ENCODE assay signal across 8 mouse cellular contexts in genomic region chr2:31314007-31314465, GRCm38 (mm10). TPM values are rescaled to one million over a fixed set of nuclear protein-coding genes. Genes with fewer than 3 reads are reported as not detected.
A peak's percentile ranks its signal among the peaks of the same experiment; 100 is the strongest.
DNase-seq lines count a peak whose midpoint lies in the region; ATAC-seq lines count a peak whose summit lies in the region.

Gene Hmcn2, plus strand, starts transcription at chr2:31314415.

- H3K27me3 ChIP-seq in heart, embryonic 10.5 days (ENCODE audit: insufficient read depth, poor library complexity, severe bottlenecking) = peaks cover 99% of the 10 kb centered on the region
- peaks cover 74% of the 10 kb centered on the region for H3K27me3 ChIP-seq in forebrain, embryonic 12.5 days
- peaks cover 50% of the 10 kb centered on the region for H3K27me3 ChIP-seq in midbrain, embryonic 15.5 days (replicated peaks)

- ATAC-seq in forebrain, embryonic 12.5 days (ENCODE audit: low FRiP score) = no peak
- no peak for ATAC-seq in midbrain, embryonic 15.5 days (replicated peaks)

- H3K9me3 ChIP-seq in heart, embryonic 10.5 days = no peaks in the 10 kb centered on the region
- H3K9me3 ChIP-seq in forebrain, embryonic 12.5 days = no peaks in the 10 kb centered on the region
- H3K9me3 ChIP-seq in midbrain, embryonic 15.5 days = no peaks in the 10 kb centered on the region

- intact Hi-C loops in heart, postnatal 36 days (cut with DNase I) = no loop called here

- no peaks in the 10 kb centered on the region for H3K36me3 ChIP-seq in heart, embryonic 10.5 days
- no peaks in the 10 kb centered on the region for H3K36me3 ChIP-seq in forebrain, embryonic 12.5 days (replicated peaks)
- H3K36me3 ChIP-seq in midbrain, embryonic 15.5 days (replicated peaks) = no peaks in the 10 kb centered on the region

- peak within 1 kb of the TSS; percentile 31 for H3K4me2 ChIP-seq in forebrain, embryonic 12.5 days
- H3K4me2 ChIP-seq in midbrain, embryonic 15.5 days = peak within 1 kb of the TSS; percentile 40

- peak within 1 kb of the TSS; percentile 62; the same call in 1 of the 2 replicates for H3K27ac ChIP-seq in heart, embryonic 10.5 days
- no peak within 1 kb of the TSS for H3K27ac ChIP-seq in forebrain, embryonic 12.5 days
- H3K27ac ChIP-seq in midbrain, embryonic 15.5 days = no peak within 1 kb of the TSS

- no peak for DNase-seq in heart, embryonic 10.5 days (ENCODE audit: low spot score)
- DNase-seq in heart, adult 8-10 months (ENCODE audit: low spot score) = no peak
- DNase-seq in heart, postnatal 36 days = peak; percentile 30 to 45
- DNase-seq in T-cell, adult 2 months (ENCODE audit: low spot score) = no peak
- DNase-seq in B cell, adult 2 months = no peak
- no peak for DNase-seq in embryo, embryonic 11 days

- peaks cover 30% of the 10 kb centered on the region for H3K4me1 ChIP-seq in heart, embryonic 10.5 days
- peaks cover 7% of the 10 kb centered on the region; the same call in 1 of the 2 replicates for H3K4me1 ChIP-seq in forebrain, embryonic 12.5 days
- peaks cover 8% of the 10 kb centered on the region for H3K4me1 ChIP-seq in midbrain, embryonic 15.5 days

- H3K9ac ChIP-seq in forebrain, embryonic 12.5 days = no peak within 1 kb of the TSS
- H3K9ac ChIP-seq in midbrain, embryonic 15.5 days = no peak within 1 kb of the TSS

- WGBS in heart, embryonic 10.5 days = 2% methylated on average over 33 of the region's 33 CpGs
- WGBS in forebrain, embryonic 12.5 days = 1% methylated on average over 30 of the region's 33 CpGs
- 2% methylated on average over 33 of the region's 33 CpGs for WGBS in midbrain, embryonic 15.5 days

- peak within 1 kb of the TSS; percentile 55 for H3K4me3 ChIP-seq in heart, embryonic 10.5 days
- H3K4me3 ChIP-seq in forebrain, embryonic 12.5 days (replicated peaks) = peak within 1 kb of the TSS; percentile 15; the same call in 1 of the 2 replicates
- H3K4me3 ChIP-seq in midbrain, embryonic 15.5 days = peak within 1 kb of the TSS; percentile 24

RNA-seq across cellular contexts. Expression of gene Hmcn2, which starts in this region (rescaled TPM):
- polyA plus RNA-seq in heart, embryonic 10.5 days (2016; fragmentation: Nextera tagmentation; extraction: Ambion mirVana) = 0.33 and 0.52 TPM in 2 replicates
- 1 to 10 TPM; 4.4 to 9.4 (median 7.9) TPM for total RNA-seq in heart, adult 8-10 months (2022)
- 0.08 and 0.09 TPM in 2 replicates for polyA plus RNA-seq in forebrain, embryonic 12.5 days (2016; fragmentation: Nextera tagmentation; extraction: Ambion mirVana)
- 10 to 100 TPM; 12.5 to 16.2 TPM for total RNA-seq in heart, postnatal 36 days (2021)
- polyA plus RNA-seq in midbrain, embryonic 15.5 days (2015; fragmentation: Nextera tagmentation; extraction: Ambion mirVana) = 0.18 and 0.32 TPM in 2 replicates

Comparison
In these comparisons a context has a peak if more than half of its experiments do, and no peak if none do; other contexts are left out.
1. DNase-seq: peak in heart, postnatal 36 days (2 of 2); none in heart, embryonic 10.5 days (single experiment), heart, adult 8-10 months (single experiment), T-cell, adult 2 months (single experiment), B cell, adult 2 months (0 of 2) and embryo, embryonic 11 days (single experiment).
2. Peak in every context shown above with its lines, with median percentiles within 50 percentile points of each other: H3K4me3 ChIP-seq.